Mouse (Mus musculus) CH12.LX (cell line): ENCODE measurements at regions not wholly inside any gene's neighbourhood (a gene's known extent, or its start where the extent isn't known, plus 50 kb on each side); places are given as distances from the start of the nearest gene placed in this dataset.

Source experiments
- DNase-seq: peaks from one replicate; pipeline ENCODE4 v3.0.0-alpha.2; 2013; ENCODE audit errors: extremely low read depth
- H3K27ac ChIP-seq: 2 replicates; pipeline ENCODE4 v1.5.1; 2012; ENCODE audit warnings: low read depth, mild to moderate bottlenecking, control low read depth, moderate library complexity; ENCODE audit not compliant: insufficient read depth
- H3K27me3 ChIP-seq: replicated peaks from 2 replicates; pipeline ENCODE3; 2012; ENCODE audit warnings: inconsistent platforms
- H3K36me3 ChIP-seq, 2 experiments: replicated peaks in 1 of 2; 2 replicates each; pipeline versions ENCODE3 to v1.6.1; 2012; ENCODE audit warnings: inconsistent platforms in 1 of 2, low read length in 1 of 2, mild to moderate bottlenecking in 1 of 2, mixed read lengths in 1 of 2, moderate library complexity in 1 of 2; ENCODE audit not compliant: control insufficient read depth in 1 of 2, insufficient read depth in 1 of 2
- H3K4me1 ChIP-seq, 2 experiments: 2 replicates each; pipeline ENCODE4 v1.6.1; 2012; ENCODE audit warnings: inconsistent platforms in 1 of 2, moderate library complexity in 1 of 2; ENCODE audit not compliant: insufficient read depth in 2 of 2, control insufficient read depth in 1 of 2
- H3K4me2 ChIP-seq: 2 replicates; pipeline ENCODE4 v1.6.1; 2012; ENCODE audit warnings: low read depth, mild to moderate bottlenecking, control low read depth; ENCODE audit not compliant: poor library complexity, insufficient read depth, severe bottlenecking
- H3K4me3 ChIP-seq, 3 experiments: fragments of 150-350 bp in 1 of 3; sonication (generic) in 1 of 3; replicated peaks in 1 of 3; 2 replicates each; pipeline versions ENCODE3 to v1.5.1; 2011 to 2012; ENCODE audit warnings: low read depth in 2 of 3, low read length in 2 of 3, mild to moderate bottlenecking in 2 of 3, moderate library complexity in 2 of 3, control low read depth in 1 of 3, improper control_type of control experiment in 1 of 3, inconsistent platforms in 1 of 3, mixed read lengths in 1 of 3; ENCODE audit not compliant: poor library complexity in 1 of 3
- H3K79me2 ChIP-seq: replicated peaks from 2 replicates; pipeline ENCODE4 v1.6.1; 2012; ENCODE audit warnings: mild to moderate bottlenecking, moderate library complexity; ENCODE audit not compliant: control insufficient read depth, poor library complexity, insufficient read depth, severe bottlenecking; ENCODE audit errors: extremely low read depth
- H3K9ac ChIP-seq: 2 replicates; pipeline ENCODE4 v1.6.1; 2012; ENCODE audit warnings: low read depth, mild to moderate bottlenecking, control low read depth, moderate library complexity; ENCODE audit not compliant: insufficient read depth
- H3K9me3 ChIP-seq: replicated peaks from 2 replicates; pipeline ENCODE3; 2012; ENCODE audit warnings: low read length, inconsistent platforms, mixed read lengths
- BHLHE40 ChIP-seq: IDR thresholded peaks from 2 replicates; pipeline ENCODE4 v1.6.1; 2011; ENCODE audit warnings: mild to moderate bottlenecking, low read depth, low read length, improper control_type of control experiment
- CHD1 ChIP-seq: IDR thresholded peaks from 2 replicates; pipeline ENCODE4 v1.6.1; 2012; ENCODE audit warnings: low read depth, low read length, improper control_type of control experiment, inconsistent platforms
- CHD2 ChIP-seq: IDR thresholded peaks from 2 replicates; pipeline ENCODE4 v1.6.1; 2011; ENCODE audit warnings: low read length, improper control_type of control experiment
- CTCF ChIP-seq, 2 experiments: IDR thresholded peaks in 1 of 2; conservative IDR thresholded peaks in 1 of 2; 2 replicates each; pipeline ENCODE4 v1.5.1; 2011 to 2012; ENCODE audit warnings: low read depth in 2 of 2, low read length in 2 of 2, improper control_type of control experiment in 1 of 2, inconsistent platforms in 1 of 2, mild to moderate bottlenecking in 1 of 2, moderate library complexity in 1 of 2
- ELF1 ChIP-seq: IDR thresholded peaks from 2 replicates; pipeline ENCODE4 v1.6.1; 2014; ENCODE audit warnings: low read depth, mild to moderate bottlenecking, inconsistent platforms, low read length, improper control_type of control experiment
- EP300 ChIP-seq: IDR thresholded peaks from 2 replicates; pipeline ENCODE4 v1.6.1; 2011; ENCODE audit warnings: low read length, improper control_type of control experiment
- ETS1 ChIP-seq: conservative IDR thresholded peaks from 2 replicates; pipeline ENCODE4 v1.6.1; 2012; ENCODE audit warnings: low read depth, mild to moderate bottlenecking, inconsistent platforms, low read length, improper control_type of control experiment, moderate library complexity
- GABPA ChIP-seq: IDR thresholded peaks from 2 replicates; pipeline ENCODE4 v1.6.1; 2012; ENCODE audit warnings: low read depth, low read length, improper control_type of control experiment, inconsistent platforms; ENCODE audit not compliant: insufficient replicate concordance
- HCFC1 ChIP-seq: IDR thresholded peaks from 2 replicates; pipeline ENCODE4 v1.6.1; 2012; ENCODE audit warnings: low read depth, mild to moderate bottlenecking, inconsistent platforms, low read length, improper control_type of control experiment
- IRF4 ChIP-seq: IDR thresholded peaks from 2 replicates; pipeline ENCODE4 v1.6.1; 2014; ENCODE audit warnings: low read depth, mild to moderate bottlenecking, inconsistent platforms, low read length, improper control_type of control experiment
- JUN ChIP-seq: IDR thresholded peaks from 2 replicates; pipeline ENCODE4 v1.6.1; 2011; ENCODE audit warnings: low read depth, mild to moderate bottlenecking, low read length, improper control_type of control experiment, moderate library complexity; ENCODE audit not compliant: insufficient read depth
- MAFK ChIP-seq: IDR thresholded peaks from 2 replicates; pipeline ENCODE4 v1.6.1; 2011; ENCODE audit warnings: low read length, improper control_type of control experiment; ENCODE audit not compliant: insufficient replicate concordance
- NELFE ChIP-seq: IDR thresholded peaks from 2 replicates; pipeline ENCODE4 v1.6.1; 2011; ENCODE audit warnings: low read depth, low read length, improper control_type of control experiment
- NRF1 ChIP-seq: IDR thresholded peaks from 2 replicates; pipeline ENCODE4 v1.6.1; 2014; ENCODE audit warnings: low read depth, mild to moderate bottlenecking, inconsistent platforms, low read length, improper control_type of control experiment, moderate library complexity
- POLR2AphosphoS2 ChIP-seq: IDR thresholded peaks from 2 replicates; pipeline ENCODE4 v1.6.1; 2011; ENCODE audit warnings: low read depth, low read length, improper control_type of control experiment
- RCOR1 ChIP-seq: conservative IDR thresholded peaks from 2 replicates; pipeline ENCODE4 v1.6.1; 2012; ENCODE audit warnings: low read depth, mild to moderate bottlenecking, inconsistent platforms, low read length, improper control_type of control experiment
- SIN3A ChIP-seq: IDR thresholded peaks from 2 replicates; pipeline ENCODE4 v1.6.1; 2012; ENCODE audit warnings: low read length, improper control_type of control experiment, inconsistent platforms
- USF1 ChIP-seq: IDR thresholded peaks from 2 replicates; pipeline ENCODE4 v1.6.1; 2014; ENCODE audit warnings: low read depth, mild to moderate bottlenecking, inconsistent platforms, low read length, improper control_type of control experiment
- ZC3H11A ChIP-seq: IDR thresholded peaks from 2 replicates; pipeline ENCODE4 v1.6.1; 2012; ENCODE audit warnings: low read depth, mild to moderate bottlenecking, inconsistent platforms, low read length, improper control_type of control experiment
- dilution Hi-C: fragments of 300-500 bp; cut with MboI; formaldehyde crosslinking; loops from 2 replicates; pipeline ENCODE4 v1.14.3; 2020; ENCODE audit warnings: low sequenced_read_pairs; ENCODE audit not compliant: extremely low pct_unique_long_range_greater_than_20kb, extremely low pct_ligation_motif_present
- in situ Hi-C: fragments of 300-500 bp; cut with MboI; formaldehyde crosslinking; loops from 3 replicates; pipeline ENCODE4 v1.14.3; 2019; ENCODE audit warnings: low sequenced_read_pairs, low pct_ligation_motif_present, low pct_unique_long_range_greater_than_20kb, mixed read lengths

- no peaks in the 10 kb centered on the region for H3K79me2 ChIP-seq
- H3K4me3 ChIP-seq, result no peak overlapping the region
- H3K27ac ChIP-seq, result no peak overlapping the region
- TF ChIP-seq CHD1 (no peak), NRF1 (no peak), IRF4 (no peak), USF1 (no peak), RCOR1 (no peak), POLR2AphosphoS2 (no peak), ZC3H11A (no peak), JUN (no peak), NELFE (no peak), BHLHE40 (no peak), MAFK (no peak), SIN3A (no peak), ETS1 (no peak)
- H3K4me2 ChIP-seq, result no peak overlapping the region
- DNase-seq, result no peak
- H3K9ac ChIP-seq, result no peak overlapping the region
- H3K4me1 ChIP-seq, result peaks cover 0 to 57% of the 10 kb centered on the region in 2 experiments; a peak in 2 of 4 replicates
- dilution Hi-C loops, result no loop called here
- in situ Hi-C loops, result no loop called here
- no peaks in the 10 kb centered on the region for H3K36me3 ChIP-seq
- H3K9me3 ChIP-seq, result no peaks in the 10 kb centered on the region
- H3K27me3 ChIP-seq, result no peaks in the 10 kb centered on the region
Measured at GRCm38 (mm10) chr9:23115026-23115425, 107.8 kb upstream of the Bmper start.

GRCm38 (mm10) chr9:23115540-23115939 lies 107.3 kb upstream of the Bmper start:
- in situ Hi-C loops, result no loop called here
- no peak overlapping the region for H3K4me2 ChIP-seq
- no peak overlapping the region for H3K4me3 ChIP-seq
- H3K36me3 ChIP-seq, result no peaks in the 10 kb centered on the region
- H3K9ac ChIP-seq, result no peak overlapping the region
- TF ChIP-seq HCFC1 (no peak), CTCF (conservative IDR thresholded peaks at IDR 0.05 in 1 of 2, IDR thresholded peaks at IDR 0.05 in 1 of 2; ENCODE audit: low read depth in 2 of 2, low read length in 2 of 2) (no peak), CHD1 (no peak), RCOR1 (no peak), EP300 (no peak), JUN (no peak), CHD2 (no peak), USF1 (no peak), GABPA (no peak), ELF1 (no peak), IRF4 (no peak)
- TF ChIP-seq, all 38 proteins: peak for 0
- Histone ChIP-seq H3K27ac (no peak overlapping the region), H3K9me3 (no peaks in the 10 kb centered on the region), H3K27me3 (no peaks in the 10 kb centered on the region), H3K79me2 (no peaks in the 10 kb centered on the region), H3K4me1 (peaks cover 0 to 56% of the 10 kb centered on the region in 2 experiments; a peak in 2 of 4 replicates)
- dilution Hi-C loops, result no loop called here
- DNase-seq, result peak; percentile 39
